Mouse (Mus musculus): ENCODE results near the gene Speer4d. TPM values are rescaled to one million over a fixed set of nuclear protein-coding genes. Genes with fewer than 3 reads are reported as not detected.
A peak's percentile ranks its signal among the peaks of the same experiment; 100 is the strongest.
"Not testable (repeated sequence)": the region's sequence is repeated elsewhere in the genome, so short reads cannot be mapped to it uniquely, and the experiment has no call there.

Speer4d gene
- polyA plus RNA-seq, 1 experiment from 2014 or later: not detected

DNA sequence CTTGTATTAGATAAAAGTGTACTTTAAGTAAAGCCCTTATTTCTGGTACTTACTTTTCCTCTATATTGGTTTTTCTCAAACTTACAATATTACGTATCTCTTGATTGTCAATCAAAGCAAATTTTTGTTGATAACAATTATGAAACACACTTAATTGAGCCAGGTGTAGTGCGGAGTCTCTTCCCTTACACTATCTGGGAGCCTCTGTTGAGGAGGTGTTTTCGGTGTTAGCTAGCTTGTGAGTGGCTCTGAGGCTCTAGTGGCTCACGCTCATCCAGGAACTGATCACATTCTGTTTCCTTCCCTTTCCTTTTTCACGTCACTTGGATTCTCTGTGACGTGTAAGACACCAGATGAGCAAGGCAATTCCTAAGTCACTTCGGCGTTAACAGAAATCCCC is 15.3 kb upstream of the Speer4d start:
- H3K36me3 ChIP-seq; H3K4me3 ChIP-seq; H3K27ac ChIP-seq; H3K9ac ChIP-seq; H3K27me3 ChIP-seq; H3K4me1 ChIP-seq; H3K4me2 ChIP-seq (replicated peaks); ATAC-seq (ENCODE audit: low FRiP score, low read depth): not testable (repeated sequence)
- WGBS: 74% methylated on average over 8 of the region's 8 CpGs
- H3K9me3 ChIP-seq: peaks cover 22% of the 10 kb centered on the region

DNA sequence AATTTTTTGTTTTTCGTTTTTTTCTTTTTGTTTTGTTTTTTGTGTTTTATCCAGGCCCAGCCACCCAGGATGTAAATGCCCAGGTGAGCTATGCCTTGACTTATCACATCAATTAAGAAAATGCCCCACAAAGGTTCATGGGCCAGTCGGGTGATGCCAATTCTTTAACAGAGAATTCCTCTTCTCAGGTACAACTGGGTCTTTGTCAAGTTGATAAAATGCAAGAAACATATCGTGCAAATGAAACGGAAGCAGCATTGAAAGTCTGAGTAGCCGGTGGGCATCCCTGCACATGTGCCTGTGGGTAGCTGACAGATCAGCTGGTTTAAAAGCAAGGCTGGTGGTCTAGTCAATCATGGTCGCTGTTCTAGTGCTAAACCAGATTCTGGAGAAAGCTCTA is 12.2 kb upstream of the Speer4d start:
- WGBS: 64% methylated on average over 6 of the region's 6 CpGs
- not testable (repeated sequence) for H3K9ac ChIP-seq; H3K4me3 ChIP-seq; H3K4me1 ChIP-seq; H3K27me3 ChIP-seq; H3K36me3 ChIP-seq; H3K27ac ChIP-seq; H3K4me2 ChIP-seq (replicated peaks)
- ATAC-seq (ENCODE audit: low FRiP score, low read depth): peak; percentile 71
- H3K9me3 ChIP-seq: peaks cover 13% of the 10 kb centered on the region; the same call in 1 of the 2 replicates

- not testable (repeated sequence) for H3K4me3 ChIP-seq; H3K27ac ChIP-seq; H3K4me2 ChIP-seq (replicated peaks); H3K27me3 ChIP-seq; H3K9me3 ChIP-seq; H3K4me1 ChIP-seq; H3K9ac ChIP-seq; ATAC-seq (ENCODE audit: low FRiP score, low read depth); H3K36me3 ChIP-seq
- 4% methylated on average over 1 of the region's 1 CpGs for WGBS
Observed at GRCm38 (mm10) chr5:15610695-15611094, 8.2 kb upstream of the Speer4d start.

DNA sequence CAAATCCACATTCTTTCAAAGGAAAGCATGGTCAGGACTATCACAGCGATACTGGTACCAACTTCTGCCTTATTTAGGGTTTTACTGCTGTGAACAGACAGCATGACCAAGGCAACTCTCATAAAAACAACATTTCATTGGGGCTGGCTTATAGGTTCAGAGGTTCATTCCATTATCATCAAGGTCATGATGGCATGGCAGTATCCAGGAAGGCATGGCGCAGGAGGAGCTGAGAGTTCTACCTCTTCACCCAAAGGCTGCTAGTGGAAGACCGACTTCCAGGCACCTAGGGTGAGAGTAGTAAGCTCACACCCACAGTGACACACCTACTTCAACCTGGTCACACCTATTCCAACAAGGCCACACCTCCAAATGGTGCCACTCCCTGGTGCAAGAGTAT is 2.7 kb upstream of the Speer4d start:
- not testable (repeated sequence) for H3K36me3 ChIP-seq; H3K27ac ChIP-seq; H3K9ac ChIP-seq; H3K4me1 ChIP-seq; ATAC-seq (ENCODE audit: low FRiP score, low read depth); H3K4me3 ChIP-seq; H3K27me3 ChIP-seq; H3K4me2 ChIP-seq (replicated peaks)
- peaks cover 15% of the 10 kb centered on the region for H3K9me3 ChIP-seq
- WGBS: 72% methylated on average over 3 of the region's 3 CpGs

DNA sequence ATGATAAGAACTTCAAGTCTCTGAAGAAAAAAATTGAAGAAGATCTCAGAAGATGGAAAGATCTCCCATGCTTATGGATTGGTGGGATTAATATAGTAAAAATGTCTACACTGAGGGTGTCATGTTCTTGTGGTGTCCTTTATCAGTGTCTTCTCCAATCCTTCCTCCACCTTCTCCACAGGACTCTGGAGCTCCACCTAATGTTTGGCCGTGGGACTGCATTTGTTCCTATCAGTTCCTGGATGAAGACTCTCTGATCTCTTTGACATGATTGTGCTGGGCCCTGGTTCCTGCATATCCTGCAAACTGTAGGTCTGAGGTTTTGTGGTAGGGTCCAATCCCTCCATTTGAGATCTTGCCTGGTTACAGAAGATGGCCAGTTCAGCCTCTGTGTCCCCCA is 9.3 kb downstream of the Speer4d start:
- not testable (repeated sequence) for H3K4me2 ChIP-seq (replicated peaks); H3K4me3 ChIP-seq; H3K9me3 ChIP-seq; H3K9ac ChIP-seq; ATAC-seq (ENCODE audit: low FRiP score, low read depth); H3K36me3 ChIP-seq; H3K4me1 ChIP-seq; H3K27ac ChIP-seq; H3K27me3 ChIP-seq
- WGBS: 30% methylated on average over 1 of the region's 1 CpGs

GRCm38 (mm10) chr5:15630068-15630467 is 11.2 kb downstream of the Speer4d start:
- not testable (repeated sequence) for H3K27ac ChIP-seq; H3K4me2 ChIP-seq (replicated peaks); H3K4me1 ChIP-seq; H3K9ac ChIP-seq; H3K36me3 ChIP-seq; H3K9me3 ChIP-seq; ATAC-seq (ENCODE audit: low FRiP score, low read depth); H3K4me3 ChIP-seq; H3K27me3 ChIP-seq
- 26% methylated on average over 5 of the region's 5 CpGs for WGBS

DNA sequence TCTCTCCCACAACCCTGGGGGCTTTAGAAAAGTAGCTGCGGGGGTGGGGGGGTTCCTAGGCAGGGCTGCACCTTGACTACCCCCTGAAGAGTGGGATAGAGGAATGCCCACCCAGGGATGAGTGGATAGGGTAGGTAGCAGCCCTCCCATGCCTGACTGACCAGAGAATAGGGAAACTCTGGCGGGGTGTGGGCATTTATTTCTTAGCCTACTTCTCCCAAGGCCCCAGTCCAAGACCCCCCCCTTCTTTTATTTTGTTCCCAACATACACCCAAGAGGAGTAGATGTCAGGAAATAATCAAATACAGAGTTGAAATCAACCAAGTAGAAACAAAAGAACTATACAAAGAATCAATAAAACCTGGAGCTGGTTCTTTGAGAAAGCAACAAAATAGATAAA is 18.8 kb downstream of the Speer4d start:
- H3K4me1 ChIP-seq; H3K27me3 ChIP-seq; H3K9ac ChIP-seq; H3K27ac ChIP-seq; H3K4me2 ChIP-seq (replicated peaks); H3K4me3 ChIP-seq; H3K9me3 ChIP-seq; H3K36me3 ChIP-seq: not testable (repeated sequence)
- 74% methylated on average over 2 of the region's 2 CpGs for WGBS
- ATAC-seq (ENCODE audit: low FRiP score, low read depth): peak; percentile 48; the same call in 1 of the 2 replicates

GRCm38 (mm10) chr5:15645707-15646106 is 26.8 kb downstream of the Speer4d start:
- WGBS: 25% methylated on average over 6 of the region's 6 CpGs
- not testable (repeated sequence) for H3K27me3 ChIP-seq

GRCm38 (mm10) chr5:15652334-15652733 is 33.5 kb downstream of the Speer4d start:
- H3K4me3 ChIP-seq; H3K27me3 ChIP-seq; H3K9me3 ChIP-seq; H3K27ac ChIP-seq; ATAC-seq (ENCODE audit: low FRiP score, low read depth); H3K4me2 ChIP-seq (replicated peaks); H3K9ac ChIP-seq; H3K36me3 ChIP-seq; H3K4me1 ChIP-seq: not testable (repeated sequence)
- WGBS: 77% methylated on average over 2 of the region's 2 CpGs

More at GRCm38 (mm10) chr5:15645707-15646106, 26.8 kb downstream of the Speer4d start:
- not testable (repeated sequence) for H3K9me3 ChIP-seq; H3K36me3 ChIP-seq; H3K9ac ChIP-seq; H3K4me1 ChIP-seq; H3K27ac ChIP-seq; H3K4me2 ChIP-seq (replicated peaks); ATAC-seq (ENCODE audit: low FRiP score, low read depth); H3K4me3 ChIP-seq

DNA sequence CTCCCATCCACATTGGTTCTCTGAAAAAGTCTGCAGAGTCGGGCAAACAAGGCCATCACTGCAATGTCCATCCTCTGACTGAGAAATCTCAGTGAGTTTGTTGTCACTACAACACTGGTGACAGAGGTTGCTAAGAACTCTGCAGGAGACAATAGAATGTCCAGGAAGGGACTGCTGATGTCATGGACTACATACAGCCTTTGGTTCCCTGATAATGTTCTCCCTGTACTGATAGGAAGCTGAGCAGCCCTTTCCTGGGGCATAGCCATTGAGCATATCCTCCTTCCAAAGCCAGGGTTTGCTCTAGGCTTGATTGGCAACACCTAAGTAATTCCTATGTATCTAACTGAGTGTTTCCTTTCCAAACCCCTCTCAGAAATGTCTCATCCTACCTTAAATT is 38.1 kb downstream of the Speer4d start, which contains the start of gene 4930572O03Rik:
Gene 4930572O03Rik, minus strand, starts transcription at position 101 of the 400 bp plus-strand sequence.
- not testable (repeated sequence) for H3K9ac ChIP-seq; H3K36me3 ChIP-seq; H3K4me2 ChIP-seq (replicated peaks); H3K4me1 ChIP-seq; ATAC-seq (ENCODE audit: low FRiP score, low read depth); H3K27ac ChIP-seq; H3K27me3 ChIP-seq; H3K4me3 ChIP-seq
- WGBS: 72% methylated on average over 1 of the region's 1 CpGs
- H3K9me3 ChIP-seq: peaks cover 13% of the 10 kb centered on the region

- H3K27me3 ChIP-seq; H3K36me3 ChIP-seq; H3K9ac ChIP-seq; H3K27ac ChIP-seq; H3K4me3 ChIP-seq; H3K9me3 ChIP-seq; H3K4me2 ChIP-seq (replicated peaks); ATAC-seq (ENCODE audit: low FRiP score, low read depth); H3K4me1 ChIP-seq: not testable (repeated sequence)
- 74% methylated on average over 7 of the region's 7 CpGs for WGBS
Observed at GRCm38 (mm10) chr5:15663847-15664246, 45.0 kb downstream of the Speer4d start.

GRCm38 (mm10) chr5:15670789-15671188 is 51.9 kb downstream of the Speer4d start:
- not testable (repeated sequence) for H3K4me3 ChIP-seq; H3K4me1 ChIP-seq; H3K27me3 ChIP-seq; H3K4me2 ChIP-seq (replicated peaks); H3K9ac ChIP-seq; ATAC-seq (ENCODE audit: low FRiP score, low read depth); H3K27ac ChIP-seq; H3K36me3 ChIP-seq
- 91% methylated on average over 17 of the region's 18 CpGs for WGBS
- H3K9me3 ChIP-seq: peaks cover 17% of the 10 kb centered on the region
